Mouse (Mus musculus) spleen, postnatal 4 days (tissue): ENCODE measurements around the gene Accs.

Experiments
- DNase-seq, 2 experiments: peaks; one replicate each; pipeline ENCODE4 v3.0.0; 2022; ENCODE audit warnings: low spot score in 2 of 2

The Accs gene

GRCm38 (mm10) chr2:93849505-93850089 lies at the start of gene Accs:
Gene Accs (minus strand): TSS chr2:93849943.
- peak; percentile 41 to 71 for DNase-seq

GRCm38 (mm10) chr2:93891611-93892280 lies 42.0 kb upstream of the Accs start:
- DNase-seq, result peak in 1 of 2 experiments; percentile 16

DNA sequence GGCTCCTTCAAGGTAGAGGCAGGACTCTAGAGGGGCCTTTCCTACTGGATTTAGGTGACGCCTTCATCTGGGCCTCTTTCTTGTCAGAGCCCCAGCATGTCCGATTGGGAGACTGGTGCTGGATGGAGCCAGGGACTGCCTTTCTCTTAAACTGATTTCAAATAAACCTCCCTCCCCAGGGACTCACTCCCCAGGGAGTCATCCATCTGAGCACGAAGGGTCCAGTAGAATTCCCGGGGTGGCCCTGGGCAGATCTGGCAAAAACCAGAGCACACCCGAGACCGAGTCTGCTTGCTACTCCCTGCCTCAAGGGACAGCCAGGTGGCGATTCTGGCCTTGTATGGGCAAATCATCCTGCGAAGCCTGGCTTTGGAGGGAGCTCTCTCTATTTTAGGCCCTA lies 40.4 kb upstream of the Accs start:
- DNase-seq, result no peak

- no peak for DNase-seq
These were observed 39.3 kb upstream of the Accs start for GRCm38 (mm10) chr2:93889071-93889470.

GRCm38 (mm10) chr2:93888366-93888765 lies 38.6 kb upstream of the Accs start:
- no peak for DNase-seq

GRCm38 (mm10) chr2:93887273-93887672 lies 37.5 kb upstream of the Accs start:
- no peak for DNase-seq

DNA sequence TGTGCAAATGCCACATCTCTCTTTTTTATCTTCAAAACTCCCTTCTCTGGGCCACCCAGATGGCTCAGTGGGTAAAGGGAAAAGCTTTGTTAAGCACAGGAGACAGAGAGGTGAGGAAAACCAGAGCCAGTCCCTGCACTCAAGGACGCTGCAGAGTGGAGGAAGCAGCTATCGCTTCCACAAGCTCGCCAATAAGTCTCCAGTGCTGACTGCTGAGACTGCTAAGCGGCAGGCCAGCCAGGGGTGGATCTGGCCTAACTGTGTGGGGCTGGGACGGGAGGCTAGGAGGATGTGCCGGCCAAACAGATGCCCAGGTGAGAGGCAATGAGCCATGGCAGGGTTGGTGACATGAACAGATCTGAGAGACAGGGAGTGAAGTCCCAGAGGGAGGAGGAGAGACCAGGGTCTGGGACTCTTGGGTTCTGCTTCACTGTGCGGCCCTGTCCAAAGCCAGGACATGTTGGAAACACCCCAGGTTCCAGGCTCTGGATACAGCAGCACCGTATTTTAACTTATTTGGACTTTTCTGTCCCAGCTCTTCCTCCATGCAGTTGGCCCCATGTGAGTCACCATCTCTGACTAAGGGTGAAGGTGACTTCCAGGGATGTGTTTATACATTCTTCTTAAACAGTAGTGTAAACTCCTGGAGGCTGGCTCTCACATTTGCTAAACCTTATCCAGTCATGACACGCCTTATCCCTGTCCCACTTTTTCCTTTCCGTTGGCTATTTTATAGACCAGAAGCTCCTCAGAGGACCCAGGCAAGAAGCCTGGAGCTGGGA lies 36.5 kb upstream of the Accs start:
- DNase-seq, result no peak

DNA sequence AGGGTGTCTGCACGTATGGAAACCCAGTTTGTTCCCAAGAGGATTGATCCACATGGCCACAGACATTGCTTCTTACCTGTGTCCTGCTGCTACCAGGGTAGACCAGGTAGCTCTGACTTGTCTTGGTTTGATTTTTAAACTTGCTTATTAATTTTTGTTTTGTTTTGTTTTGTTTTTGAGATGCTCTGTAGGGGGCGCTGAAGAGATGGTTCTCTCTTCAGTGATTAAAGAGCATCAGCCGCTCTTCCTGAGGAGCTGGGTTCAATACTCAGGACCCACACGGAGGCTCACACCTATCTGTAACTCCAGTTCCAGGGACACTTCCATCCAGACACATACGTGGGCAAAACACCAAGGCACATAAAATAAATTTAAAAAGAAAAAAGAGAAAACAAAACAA lies 33.3 kb upstream of the Accs start:
- DNase-seq, result no peak

- DNase-seq, result no peak
These were observed 32.1 kb upstream of the Accs start for GRCm38 (mm10) chr2:93881640-93882367.

GRCm38 (mm10) chr2:93880981-93881380 lies 31.2 kb upstream of the Accs start:
- DNase-seq, result no peak

DNA sequence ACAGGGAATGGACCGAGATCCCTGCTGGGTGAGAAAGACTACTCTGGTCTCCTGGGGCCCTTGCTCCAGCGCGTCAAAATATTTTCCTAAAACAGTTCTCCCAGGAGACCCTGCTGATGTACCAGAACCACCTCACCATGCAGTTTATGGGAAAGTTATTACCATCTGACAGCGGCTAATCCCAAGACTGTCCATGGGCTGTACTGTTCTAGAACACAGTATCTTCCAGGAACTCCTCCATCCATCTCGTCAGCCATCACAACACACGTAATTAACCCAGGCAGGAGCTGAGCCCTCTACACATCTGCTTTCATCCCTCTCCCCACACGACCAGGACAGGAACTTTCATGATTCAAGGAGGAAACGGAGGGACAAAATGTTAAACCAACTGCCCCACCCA lies 30.7 kb upstream of the Accs start:
- DNase-seq, result no peak

GRCm38 (mm10) chr2:93877005-93877404 lies 27.3 kb upstream of the Accs start:
- no peak for DNase-seq

DNA sequence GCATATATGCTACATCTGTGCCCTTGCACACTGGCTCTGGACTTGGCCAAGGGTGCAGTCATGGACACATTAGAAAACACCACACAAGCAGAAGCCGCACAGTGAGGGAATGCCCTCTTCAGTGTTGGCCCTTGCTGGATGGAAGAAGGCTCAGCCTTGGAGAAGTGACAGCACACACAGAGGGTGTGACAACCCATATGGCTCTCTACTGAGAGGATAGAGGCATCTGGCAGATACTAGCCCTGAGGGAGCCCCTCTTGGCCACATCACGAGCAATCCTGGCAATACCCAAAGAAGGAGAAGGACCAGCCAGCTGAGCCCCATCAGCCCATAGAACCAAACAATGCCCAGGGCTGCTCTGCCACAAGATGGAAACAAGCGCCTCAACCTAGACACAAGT lies 24.9 kb upstream of the Accs start:
- no peak for DNase-seq

DNA sequence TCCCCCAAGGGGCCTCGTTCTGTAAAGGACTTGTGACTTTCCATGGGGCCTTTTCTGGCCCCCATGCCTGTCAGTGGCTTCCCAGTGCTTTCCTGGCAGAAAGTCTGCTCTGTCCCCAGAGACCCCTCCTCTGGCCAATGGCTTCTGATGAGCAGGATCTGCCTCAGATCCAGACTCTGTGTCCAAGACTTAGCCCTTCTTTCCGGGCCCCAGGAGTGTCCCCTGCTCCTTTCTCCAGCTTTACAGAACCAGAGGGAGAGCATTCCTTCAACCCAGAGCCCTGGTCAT lies 24.4 kb upstream of the Accs start:
- DNase-seq, result no peak

- DNase-seq, result no peak
These were observed 23.9 kb upstream of the Accs start for GRCm38 (mm10) chr2:93873449-93874226.

DNA sequence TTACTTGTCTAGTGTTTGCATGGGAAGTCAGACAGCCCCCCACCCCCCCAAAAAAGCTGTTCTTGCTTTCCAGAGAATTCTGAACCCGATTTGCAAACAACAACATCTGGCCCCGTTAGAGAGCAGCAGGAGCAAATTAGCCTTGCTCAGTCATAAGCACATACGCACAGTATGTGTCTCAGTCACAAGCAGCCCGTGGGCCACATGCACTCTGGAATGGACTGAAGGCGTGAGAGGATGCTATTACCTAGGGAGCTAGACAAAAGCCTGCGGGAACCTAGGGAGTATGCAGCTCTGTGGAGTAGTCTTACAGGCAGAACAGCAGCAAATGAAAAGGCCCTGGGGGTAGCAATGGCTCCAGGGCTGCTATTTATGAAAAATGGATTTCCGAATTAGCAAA lies 22.5 kb upstream of the Accs start:
- DNase-seq, result no peak

GRCm38 (mm10) chr2:93871411-93871925 lies 21.7 kb upstream of the Accs start:
- DNase-seq, result no peak

DNA sequence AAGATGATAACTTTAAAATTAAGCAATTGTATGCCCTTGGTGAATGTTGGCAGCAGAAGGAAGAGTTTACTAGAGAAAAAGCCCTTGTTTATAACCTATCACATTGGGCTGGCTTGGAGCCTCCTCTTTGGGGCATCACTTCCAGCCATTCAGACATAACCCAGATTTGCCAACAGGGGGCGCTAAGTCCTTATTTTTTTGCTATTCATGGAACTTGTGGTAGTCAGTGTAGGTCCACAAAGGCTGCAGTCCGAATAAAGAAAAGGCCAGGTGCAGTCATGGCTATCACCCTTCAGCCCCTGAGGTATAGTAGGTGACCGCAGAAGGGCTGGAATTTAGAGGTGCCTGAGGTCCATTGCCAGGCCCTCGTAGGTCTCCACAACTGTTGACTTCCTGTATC lies 21.1 kb upstream of the Accs start:
- DNase-seq, result peak; percentile 40 to 72

- DNase-seq, result no peak
These were observed 19.4 kb upstream of the Accs start, which contains the start of gene Accsl for GRCm38 (mm10) chr2:93869107-93869600. Gene Accsl (minus strand): TSS chr2:93869157.

GRCm38 (mm10) chr2:93868566-93868965 lies 18.8 kb upstream of the Accs start:
- no peak for DNase-seq

DNA sequence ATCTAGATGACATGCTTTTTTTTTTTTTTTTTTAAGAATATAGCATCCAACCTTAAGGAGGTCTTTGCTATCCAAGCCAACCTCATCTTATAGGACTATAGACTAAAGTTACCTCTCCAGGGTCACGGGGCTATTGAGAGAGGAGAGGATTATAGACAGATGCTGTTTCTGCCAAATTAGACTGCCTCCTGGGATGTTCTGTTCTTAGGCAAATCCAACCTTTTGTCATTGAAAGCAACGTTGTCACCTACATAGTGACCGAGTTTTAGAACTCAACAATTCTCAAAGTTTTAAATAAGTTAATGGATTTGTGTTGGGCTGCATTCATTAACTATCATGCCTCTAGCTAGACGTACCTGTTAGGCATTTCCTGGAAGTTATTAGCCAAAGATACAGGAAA lies 13.5 kb upstream of the Accs start:
- DNase-seq, result no peak
